Mouse (Mus musculus) CH12.LX (cell line): ENCODE measurements at regions not wholly inside any gene's neighbourhood (a gene's known extent, or its start where the extent isn't known, plus 50 kb on each side); places are given as distances from the start of the nearest gene placed in this dataset.

Experiments
- DNase-seq: peaks from one replicate; pipeline ENCODE4 v3.0.0-alpha.2; 2013; ENCODE audit errors: extremely low read depth
- H3K27ac ChIP-seq: 2 replicates; pipeline ENCODE4 v1.5.1; 2012; ENCODE audit warnings: low read depth, mild to moderate bottlenecking, control low read depth, moderate library complexity; ENCODE audit not compliant: insufficient read depth
- H3K27me3 ChIP-seq: replicated peaks from 2 replicates; pipeline ENCODE3; 2012; ENCODE audit warnings: inconsistent platforms
- H3K36me3 ChIP-seq, 2 experiments: replicated peaks in 1 of 2; 2 replicates each; pipeline versions ENCODE3 to v1.6.1; 2012; ENCODE audit warnings: inconsistent platforms in 1 of 2, low read length in 1 of 2, mild to moderate bottlenecking in 1 of 2, mixed read lengths in 1 of 2, moderate library complexity in 1 of 2; ENCODE audit not compliant: control insufficient read depth in 1 of 2, insufficient read depth in 1 of 2
- H3K4me1 ChIP-seq, 2 experiments: 2 replicates each; pipeline ENCODE4 v1.6.1; 2012; ENCODE audit warnings: inconsistent platforms in 1 of 2, moderate library complexity in 1 of 2; ENCODE audit not compliant: insufficient read depth in 2 of 2, control insufficient read depth in 1 of 2
- H3K4me2 ChIP-seq: 2 replicates; pipeline ENCODE4 v1.6.1; 2012; ENCODE audit warnings: low read depth, mild to moderate bottlenecking, control low read depth; ENCODE audit not compliant: poor library complexity, insufficient read depth, severe bottlenecking
- H3K4me3 ChIP-seq, 3 experiments: fragments of 150-350 bp in 1 of 3; sonication (generic) in 1 of 3; replicated peaks in 1 of 3; 2 replicates each; pipeline versions ENCODE3 to v1.5.1; 2011 to 2012; ENCODE audit warnings: low read depth in 2 of 3, low read length in 2 of 3, mild to moderate bottlenecking in 2 of 3, moderate library complexity in 2 of 3, control low read depth in 1 of 3, improper control_type of control experiment in 1 of 3, inconsistent platforms in 1 of 3, mixed read lengths in 1 of 3; ENCODE audit not compliant: poor library complexity in 1 of 3
- H3K79me2 ChIP-seq: replicated peaks from 2 replicates; pipeline ENCODE4 v1.6.1; 2012; ENCODE audit warnings: mild to moderate bottlenecking, moderate library complexity; ENCODE audit not compliant: control insufficient read depth, poor library complexity, insufficient read depth, severe bottlenecking; ENCODE audit errors: extremely low read depth
- H3K9ac ChIP-seq: 2 replicates; pipeline ENCODE4 v1.6.1; 2012; ENCODE audit warnings: low read depth, mild to moderate bottlenecking, control low read depth, moderate library complexity; ENCODE audit not compliant: insufficient read depth
- H3K9me3 ChIP-seq: replicated peaks from 2 replicates; pipeline ENCODE3; 2012; ENCODE audit warnings: low read length, inconsistent platforms, mixed read lengths
- BHLHE40 ChIP-seq: IDR thresholded peaks from 2 replicates; pipeline ENCODE4 v1.6.1; 2011; ENCODE audit warnings: mild to moderate bottlenecking, low read depth, low read length, improper control_type of control experiment
- CHD1 ChIP-seq: IDR thresholded peaks from 2 replicates; pipeline ENCODE4 v1.6.1; 2012; ENCODE audit warnings: low read depth, low read length, improper control_type of control experiment, inconsistent platforms
- CHD2 ChIP-seq: IDR thresholded peaks from 2 replicates; pipeline ENCODE4 v1.6.1; 2011; ENCODE audit warnings: low read length, improper control_type of control experiment
- E2F4 ChIP-seq: IDR thresholded peaks from 2 replicates; pipeline ENCODE4 v1.6.1; 2011; ENCODE audit warnings: low read depth, low read length, improper control_type of control experiment; ENCODE audit not compliant: insufficient replicate concordance
- ETS1 ChIP-seq: conservative IDR thresholded peaks from 2 replicates; pipeline ENCODE4 v1.6.1; 2012; ENCODE audit warnings: low read depth, mild to moderate bottlenecking, inconsistent platforms, low read length, improper control_type of control experiment, moderate library complexity
- HCFC1 ChIP-seq: IDR thresholded peaks from 2 replicates; pipeline ENCODE4 v1.6.1; 2012; ENCODE audit warnings: low read depth, mild to moderate bottlenecking, inconsistent platforms, low read length, improper control_type of control experiment
- IRF4 ChIP-seq: IDR thresholded peaks from 2 replicates; pipeline ENCODE4 v1.6.1; 2014; ENCODE audit warnings: low read depth, mild to moderate bottlenecking, inconsistent platforms, low read length, improper control_type of control experiment
- JUND ChIP-seq: conservative IDR thresholded peaks from 2 replicates; pipeline ENCODE4 v1.6.1; 2011; ENCODE audit warnings: low read depth, low read length, improper control_type of control experiment
- MAFK ChIP-seq: IDR thresholded peaks from 2 replicates; pipeline ENCODE4 v1.6.1; 2011; ENCODE audit warnings: low read length, improper control_type of control experiment; ENCODE audit not compliant: insufficient replicate concordance
- MAX ChIP-seq: IDR thresholded peaks from 2 replicates; pipeline ENCODE4 v1.6.1; 2011; ENCODE audit warnings: low read length, improper control_type of control experiment
- MAZ ChIP-seq: IDR thresholded peaks from 2 replicates; pipeline ENCODE4 v1.6.1; 2012; ENCODE audit warnings: low read depth, mild to moderate bottlenecking, inconsistent platforms, low read length, improper control_type of control experiment, moderate library complexity
- MEF2A ChIP-seq: IDR thresholded peaks from 2 replicates; pipeline ENCODE4 v1.6.1; 2014; ENCODE audit warnings: low read depth, mild to moderate bottlenecking, inconsistent platforms, low read length, improper control_type of control experiment, borderline replicate concordance
- MXI1 ChIP-seq: IDR thresholded peaks from 2 replicates; pipeline ENCODE4 v1.6.1; 2011; ENCODE audit warnings: mild to moderate bottlenecking, low read depth, low read length, improper control_type of control experiment
- MYC ChIP-seq: IDR thresholded peaks from 2 replicates; pipeline ENCODE4 v1.6.1; 2011; ENCODE audit warnings: low read depth, mild to moderate bottlenecking, improper control_type of control experiment, low read length
- NELFE ChIP-seq: IDR thresholded peaks from 2 replicates; pipeline ENCODE4 v1.6.1; 2011; ENCODE audit warnings: low read depth, low read length, improper control_type of control experiment
- NRF1 ChIP-seq: IDR thresholded peaks from 2 replicates; pipeline ENCODE4 v1.6.1; 2014; ENCODE audit warnings: low read depth, mild to moderate bottlenecking, inconsistent platforms, low read length, improper control_type of control experiment, moderate library complexity
- POLR2A ChIP-seq: IDR thresholded peaks from 2 replicates; pipeline ENCODE4 v1.6.1; 2011; ENCODE audit warnings: low read depth, mild to moderate bottlenecking, improper control_type of control experiment, low read length
- POLR2AphosphoS2 ChIP-seq: IDR thresholded peaks from 2 replicates; pipeline ENCODE4 v1.6.1; 2011; ENCODE audit warnings: low read depth, low read length, improper control_type of control experiment
- RCOR1 ChIP-seq: conservative IDR thresholded peaks from 2 replicates; pipeline ENCODE4 v1.6.1; 2012; ENCODE audit warnings: low read depth, mild to moderate bottlenecking, inconsistent platforms, low read length, improper control_type of control experiment
- SMC3 ChIP-seq: IDR thresholded peaks from 2 replicates; pipeline ENCODE4 v1.6.1; 2011; ENCODE audit warnings: low read depth, low read length, improper control_type of control experiment
- TBP ChIP-seq: conservative IDR thresholded peaks from 2 replicates; pipeline ENCODE4 v1.6.1; 2011; ENCODE audit warnings: low read depth, low read length, improper control_type of control experiment
- TCF12 ChIP-seq: IDR thresholded peaks from 2 replicates; pipeline ENCODE4 v1.6.1; 2014; ENCODE audit warnings: low read depth, mild to moderate bottlenecking, inconsistent platforms, low read length, improper control_type of control experiment
- UBTF ChIP-seq: IDR thresholded peaks from 2 replicates; pipeline ENCODE4 v1.6.1; 2012; ENCODE audit warnings: low read depth, mild to moderate bottlenecking, inconsistent platforms, low read length, improper control_type of control experiment, moderate library complexity
- USF1 ChIP-seq: IDR thresholded peaks from 2 replicates; pipeline ENCODE4 v1.6.1; 2014; ENCODE audit warnings: low read depth, mild to moderate bottlenecking, inconsistent platforms, low read length, improper control_type of control experiment
- ZNF384 ChIP-seq: IDR thresholded peaks from 2 replicates; pipeline ENCODE4 v1.6.1; 2012; ENCODE audit warnings: low read depth, low read length, improper control_type of control experiment, inconsistent platforms
- dilution Hi-C: fragments of 300-500 bp; cut with MboI; formaldehyde crosslinking; loops from 2 replicates; pipeline ENCODE4 v1.14.3; 2020; ENCODE audit warnings: low sequenced_read_pairs; ENCODE audit not compliant: extremely low pct_unique_long_range_greater_than_20kb, extremely low pct_ligation_motif_present
- in situ Hi-C: fragments of 300-500 bp; cut with MboI; formaldehyde crosslinking; loops from 3 replicates; pipeline ENCODE4 v1.14.3; 2019; ENCODE audit warnings: low sequenced_read_pairs, low pct_ligation_motif_present, low pct_unique_long_range_greater_than_20kb, mixed read lengths

DNA sequence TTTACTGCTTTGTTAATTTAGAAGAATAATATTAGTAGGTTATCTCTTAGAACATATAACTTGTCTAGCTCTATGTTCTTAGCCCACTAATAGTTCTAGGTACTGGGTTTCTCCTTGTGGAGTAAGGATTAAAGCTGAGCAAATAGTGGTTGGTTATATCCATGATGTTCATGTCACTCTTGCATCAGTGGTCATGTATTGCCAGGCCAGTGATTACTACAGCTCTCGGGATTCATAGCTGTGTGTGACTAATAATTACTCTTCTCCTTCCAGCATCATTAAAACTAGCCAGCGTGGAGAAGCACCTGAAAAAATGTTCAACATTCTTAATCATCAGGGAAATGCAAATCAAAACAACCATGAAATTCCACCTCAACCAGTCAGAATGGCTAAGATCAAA lies 234.6 kb upstream of the Mpdz start:
- H3K4me3 ChIP-seq, result no peak overlapping the region
- dilution Hi-C loops (no loop called here), in situ Hi-C loops (no loop called here)
- no peaks in the 10 kb centered on the region for H3K9me3 ChIP-seq
- H3K27me3 ChIP-seq, result no peaks in the 10 kb centered on the region
- H3K4me2 ChIP-seq, result no peak overlapping the region
- no peak overlapping the region for H3K27ac ChIP-seq
- TF ChIP-seq ETS1, result no peak
- TF ChIP-seq JUND, result no peak
- no peak for TF ChIP-seq SMC3
- TF ChIP-seq TCF12, result no peak
- TF ChIP-seq BHLHE40, result no peak
- TF ChIP-seq IRF4, result no peak
- TF ChIP-seq MEF2A, result no peak
- no peak for TF ChIP-seq MAX
- TF ChIP-seq HCFC1, result no peak
- no peak for TF ChIP-seq POLR2A
- no peak for TF ChIP-seq MXI1
- TF ChIP-seq USF1, result no peak
- TF ChIP-seq POLR2AphosphoS2, result no peak
- no peak for TF ChIP-seq NRF1
- TF ChIP-seq CHD2, result no peak
- TF ChIP-seq NELFE, result no peak
- H3K9ac ChIP-seq, result no peak overlapping the region
- DNase-seq, result no peak
- no peaks in the 10 kb centered on the region for H3K79me2 ChIP-seq
- no peaks in the 10 kb centered on the region for H3K36me3 ChIP-seq
- no peaks in the 10 kb centered on the region for H3K4me1 ChIP-seq

DNA sequence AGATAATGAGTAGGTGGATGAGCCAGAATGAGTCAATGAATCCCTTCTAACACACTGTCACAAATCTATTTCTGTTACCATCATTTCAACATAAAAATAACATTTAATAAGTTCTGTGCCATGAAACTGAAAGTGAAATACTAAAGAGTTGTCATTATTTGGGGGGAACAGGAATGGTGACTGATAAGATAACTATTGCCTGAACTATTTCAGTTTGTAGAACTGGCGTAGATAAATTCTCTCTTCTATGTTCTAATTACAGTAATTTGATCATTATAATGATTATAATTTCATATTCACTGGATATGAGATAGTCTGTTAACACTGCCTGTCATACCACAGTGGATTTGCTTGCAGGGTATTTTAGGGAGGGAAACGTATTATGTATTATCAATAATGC lies 232.3 kb upstream of the Mpdz start:
- no peaks in the 10 kb centered on the region for H3K9me3 ChIP-seq
- no peak overlapping the region for H3K27ac ChIP-seq
- DNase-seq, result no peak
- no peaks in the 10 kb centered on the region for H3K36me3 ChIP-seq
- no peaks in the 10 kb centered on the region for H3K79me2 ChIP-seq
- no peak overlapping the region for H3K4me2 ChIP-seq
- no peak overlapping the region for H3K4me3 ChIP-seq
- no peak overlapping the region for H3K9ac ChIP-seq
- H3K4me1 ChIP-seq, result no peaks in the 10 kb centered on the region
- no peak for TF ChIP-seq TBP
- TF ChIP-seq ZNF384, result no peak
- no peak for TF ChIP-seq BHLHE40
- TF ChIP-seq MAFK, result no peak
- no peak for TF ChIP-seq UBTF
- no peak for TF ChIP-seq NELFE
- no peak for TF ChIP-seq MAZ
- no peak for TF ChIP-seq JUND
- TF ChIP-seq POLR2AphosphoS2, result no peak
- TF ChIP-seq E2F4, result no peak
- TF ChIP-seq POLR2A, result no peak
- TF ChIP-seq CHD1, result no peak
- TF ChIP-seq RCOR1, result no peak
- TF ChIP-seq MYC, result no peak
- in situ Hi-C loops, result no loop called here
- dilution Hi-C loops, result no loop called here
- H3K27me3 ChIP-seq, result no peaks in the 10 kb centered on the region
